Mouse (Mus musculus) 3134 (cell line): ENCODE measurements around the gene Dohh.

Experiments
- DNase-seq: peaks from one replicate; pipeline ENCODE4 v3.0.0-alpha.2; 2011; ENCODE audit warnings: low spot score; ENCODE audit not compliant: insufficient read length; ENCODE audit errors: extremely low read depth

Dohh gene

GRCm38 (mm10) chr10:81383802-81384604, at the start of gene Dohh, which contains the start of gene Gm48551:
Gene Dohh, plus strand, starts transcription at chr10:81384428.
Gene Gm48551, plus strand, starts transcription at chr10:81384466.
- DNase-seq: peak; percentile 99

DNA sequence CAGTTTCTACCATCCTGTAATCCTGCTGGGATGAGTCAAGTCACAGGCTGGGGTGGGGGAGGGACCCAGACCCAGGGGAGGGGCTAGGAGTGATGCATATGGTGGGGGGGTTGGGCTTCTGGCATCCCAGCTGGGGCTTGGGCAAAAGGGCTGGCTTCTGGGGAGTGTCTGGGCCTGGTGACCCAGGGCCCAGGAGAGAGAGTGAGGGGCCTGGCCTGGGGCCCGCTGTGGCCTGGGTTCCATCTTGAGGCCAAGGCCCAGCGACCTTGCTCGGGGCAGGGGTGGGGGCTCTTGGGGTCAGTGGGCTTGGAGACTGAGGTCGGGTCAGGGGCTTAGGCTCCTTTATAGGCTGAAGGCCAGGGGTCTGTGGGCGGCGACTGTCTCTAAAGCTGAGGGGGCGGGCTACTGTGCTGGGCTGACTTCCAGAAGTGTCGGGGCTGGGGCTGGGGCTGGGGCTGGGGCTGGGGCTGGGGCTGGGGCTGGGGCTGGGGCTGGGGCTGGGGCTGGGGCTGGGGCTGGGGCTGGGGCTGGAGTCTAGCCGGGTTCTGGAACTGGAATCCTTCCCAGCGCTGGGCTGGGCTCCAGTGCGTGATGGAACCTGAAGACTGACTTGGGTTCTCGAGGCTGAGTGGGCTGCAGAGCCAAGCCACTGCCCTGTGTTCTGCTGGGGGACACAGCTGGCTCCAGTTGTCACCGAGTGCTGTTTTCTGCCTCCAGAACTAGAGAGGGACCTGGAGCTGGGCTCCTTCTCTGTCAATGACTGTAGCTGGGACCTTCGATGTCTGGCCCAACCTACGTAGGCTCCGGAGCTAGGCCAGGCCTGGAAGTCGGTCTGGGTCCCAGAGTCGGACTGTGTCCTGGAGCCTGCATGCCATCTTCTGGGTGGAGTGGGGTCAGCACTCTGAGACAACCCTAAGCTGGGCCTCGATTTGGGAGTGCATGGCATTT, 48.6 kb upstream of the Dohh start:
- DNase-seq: no peak

- DNase-seq: no peak
Measured at GRCm38 (mm10) chr10:81336558-81336957, 47.7 kb upstream of the Dohh start.

GRCm38 (mm10) chr10:81340551-81341332, 43.5 kb upstream of the Dohh start:
- no peak for DNase-seq

- DNase-seq: peak; percentile 60
Measured at GRCm38 (mm10) chr10:81341333-81341949, 42.8 kb upstream of the Dohh start.

DNA sequence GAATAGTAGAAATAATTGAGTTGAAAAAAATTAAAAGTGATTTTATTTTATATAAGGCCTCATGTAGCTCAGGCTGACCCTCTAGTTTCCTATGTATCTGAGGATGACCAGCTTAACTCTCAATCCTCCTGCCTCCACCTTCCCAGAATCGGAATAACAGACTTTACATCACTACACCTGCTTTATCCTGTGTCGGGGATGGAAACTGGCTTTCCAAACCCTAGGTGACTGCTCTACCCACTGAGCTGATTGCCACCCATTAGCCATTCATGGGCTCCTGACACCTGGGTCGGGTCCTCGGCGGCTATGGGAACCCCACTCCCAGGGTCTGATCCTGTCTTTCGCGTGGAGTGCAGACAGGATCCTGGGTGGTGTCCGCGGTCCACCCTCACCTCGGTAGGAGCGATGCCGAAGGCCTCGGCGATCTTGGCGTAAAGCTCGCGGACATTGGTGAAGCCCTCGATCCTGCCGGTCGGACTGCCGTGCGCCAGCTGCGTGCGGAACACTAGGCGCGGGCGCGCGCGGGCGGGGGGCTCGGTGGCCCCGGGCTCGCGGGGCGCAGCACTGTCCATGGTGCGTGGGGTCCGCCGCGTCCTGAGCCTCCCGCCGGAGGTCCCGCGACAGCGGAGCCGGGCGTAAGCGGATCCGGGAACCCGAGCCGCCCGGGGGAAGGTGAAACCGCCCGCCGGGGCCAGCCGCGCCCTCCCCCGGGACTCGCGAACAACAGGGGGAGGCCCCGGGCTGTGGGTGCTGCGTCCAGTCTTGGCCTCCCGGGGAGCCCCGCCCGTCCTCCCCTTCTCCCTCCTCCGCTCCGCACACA, 41.3 kb upstream of the Dohh start, which contains the start of gene Gipc3:
Gipc3 (minus strand) TSS at position 581 of the 820 bp plus-strand sequence.
- DNase-seq: no peak

DNA sequence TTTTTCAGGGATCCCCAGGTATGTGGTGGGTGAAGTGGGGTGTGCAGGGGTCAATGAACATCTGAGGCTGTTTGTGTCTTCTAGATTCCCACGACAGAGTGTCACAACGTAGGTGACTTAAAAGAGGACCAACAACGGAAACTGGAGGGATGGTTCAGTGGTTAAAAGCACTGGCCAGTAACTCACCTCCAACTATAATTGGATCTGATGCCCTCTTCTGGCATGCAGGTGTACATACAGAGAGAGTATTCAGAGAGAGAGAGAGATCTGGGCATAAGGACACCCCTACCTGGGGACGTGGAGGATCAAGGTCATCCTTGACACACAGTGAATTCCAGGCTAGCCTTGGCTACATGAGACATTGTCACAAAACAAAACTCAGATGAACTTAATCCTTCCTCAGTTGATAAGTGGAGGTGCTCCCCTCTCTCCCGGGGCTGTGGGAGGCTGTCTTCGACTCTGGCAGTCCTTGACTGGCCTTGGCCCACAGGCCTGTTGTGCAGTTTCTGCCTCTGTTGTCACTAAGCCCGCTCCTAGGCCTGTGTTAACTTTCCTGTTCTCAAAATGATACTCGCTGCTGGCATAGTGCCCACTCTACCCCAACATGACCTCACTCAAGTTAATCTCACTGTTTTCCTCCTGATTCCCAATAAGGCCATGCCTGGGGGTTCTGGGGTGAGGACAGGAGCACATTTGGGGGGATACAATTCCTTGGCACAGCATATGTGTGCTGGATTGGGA, 39.6 kb upstream of the Dohh start:
- no peak for DNase-seq

GRCm38 (mm10) chr10:81345162-81345534, 39.1 kb upstream of the Dohh start:
- DNase-seq: no peak

DNA sequence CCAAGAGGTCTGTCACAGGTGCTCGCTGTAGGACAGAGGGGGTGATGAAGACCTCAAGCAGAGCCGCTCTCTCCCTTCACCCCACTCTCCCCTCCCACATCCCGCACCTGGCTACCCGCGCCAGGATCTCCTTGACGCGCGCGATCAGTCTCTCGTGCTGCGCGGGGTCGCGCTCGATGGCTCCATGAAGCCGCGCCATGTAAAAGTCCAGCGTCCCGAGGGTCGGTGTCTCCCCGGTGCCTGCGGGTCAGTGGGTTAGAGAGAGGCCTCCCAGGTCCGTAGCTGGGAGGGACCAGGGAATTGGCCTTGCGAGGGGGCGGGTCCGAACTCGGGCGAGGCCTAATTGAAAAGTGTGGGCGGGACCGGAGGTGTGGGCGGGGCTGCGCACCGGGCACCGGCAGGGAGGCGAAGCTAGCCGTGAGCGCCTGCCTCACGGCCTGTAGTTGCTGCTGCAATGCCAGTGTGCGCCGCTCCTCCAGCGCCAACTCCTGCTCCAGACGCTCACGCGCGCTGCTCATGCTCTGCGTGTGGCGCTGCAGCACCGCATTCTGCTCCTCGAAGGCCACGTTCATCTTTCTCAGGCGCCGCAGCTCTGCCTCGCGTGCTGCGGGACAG, 37.7 kb upstream of the Dohh start:
- no peak for DNase-seq

- peak; percentile 72 for DNase-seq
Measured at GRCm38 (mm10) chr10:81349146-81349545, 35.1 kb upstream of the Dohh start.

DNA sequence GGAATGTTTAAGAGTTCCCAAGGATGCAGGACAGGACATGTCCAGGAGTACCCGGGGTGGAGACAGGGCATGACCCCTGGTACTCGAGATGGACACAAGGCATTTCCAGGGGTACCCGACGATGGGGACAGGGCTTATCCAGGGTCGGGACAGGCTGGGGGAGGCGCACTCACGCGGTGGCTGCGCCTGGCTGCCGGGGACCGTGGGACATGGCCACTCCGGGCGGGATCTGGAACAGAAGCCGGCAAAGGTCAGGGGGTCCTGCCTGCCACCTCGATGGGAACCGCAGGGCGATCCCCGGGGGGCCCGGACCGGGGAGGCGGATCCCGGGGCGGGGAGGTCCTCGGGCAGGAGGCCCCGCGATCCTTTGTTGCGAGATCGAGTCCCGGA, 34.3 kb upstream of the Dohh start:
- DNase-seq: no peak

GRCm38 (mm10) chr10:81350351-81351063, 33.7 kb upstream of the Dohh start, which contains the start of gene Hmg20b:
Gene Hmg20b, minus strand, starts transcription at chr10:81350480.
- peak; percentile 100 for DNase-seq

DNA sequence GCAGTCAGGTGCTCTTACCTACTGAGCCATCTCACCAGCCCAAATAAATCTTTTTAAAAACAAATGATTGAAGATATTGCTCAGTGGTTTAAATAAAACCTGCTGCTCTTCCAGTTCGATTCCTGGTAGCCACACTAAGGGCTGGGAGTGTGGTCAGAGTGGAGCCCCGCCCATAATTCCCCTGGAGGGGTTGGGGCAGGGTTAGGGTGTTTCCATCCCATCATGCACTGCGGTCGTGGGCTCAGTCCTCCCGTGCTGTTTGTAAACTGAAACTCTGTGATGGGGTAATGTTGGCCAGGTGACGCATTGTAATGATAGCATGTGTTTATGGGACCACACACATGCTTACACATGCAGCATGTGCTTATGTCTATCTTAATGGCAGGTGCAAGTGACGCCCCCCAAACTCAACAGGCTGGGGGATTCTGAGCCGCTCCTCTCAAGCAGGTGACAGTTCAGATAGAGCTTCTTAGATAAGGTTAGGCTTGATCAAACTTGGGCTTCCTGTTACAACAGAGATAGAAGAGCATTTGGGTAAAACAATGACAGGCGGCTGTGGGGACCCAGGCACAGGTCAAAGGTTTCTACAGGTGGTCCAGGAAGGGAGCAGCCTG, 32.4 kb upstream of the Dohh start:
- no peak for DNase-seq

- DNase-seq: no peak
Measured at GRCm38 (mm10) chr10:81354738-81355477, 29.3 kb upstream of the Dohh start.

DNA sequence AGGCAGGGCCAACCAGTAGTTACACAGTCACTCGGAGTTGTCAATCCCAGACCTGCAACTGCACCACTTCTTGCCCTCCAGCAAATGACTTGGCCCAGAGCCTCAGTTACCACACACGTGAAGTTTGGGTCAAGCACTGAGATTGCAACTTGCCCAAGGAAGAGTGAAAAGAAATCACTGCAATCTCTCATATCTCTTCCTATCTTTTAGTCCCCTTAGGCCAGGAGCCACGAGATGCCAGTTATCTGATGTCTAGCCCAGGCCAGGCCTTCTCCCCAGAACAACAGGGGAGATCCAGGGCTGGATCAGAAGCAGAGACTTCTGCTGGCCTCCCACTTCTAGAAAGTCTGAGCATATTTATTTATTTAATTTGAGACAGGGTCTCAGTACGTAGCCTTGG, 28.7 kb upstream of the Dohh start:
- DNase-seq: no peak

DNA sequence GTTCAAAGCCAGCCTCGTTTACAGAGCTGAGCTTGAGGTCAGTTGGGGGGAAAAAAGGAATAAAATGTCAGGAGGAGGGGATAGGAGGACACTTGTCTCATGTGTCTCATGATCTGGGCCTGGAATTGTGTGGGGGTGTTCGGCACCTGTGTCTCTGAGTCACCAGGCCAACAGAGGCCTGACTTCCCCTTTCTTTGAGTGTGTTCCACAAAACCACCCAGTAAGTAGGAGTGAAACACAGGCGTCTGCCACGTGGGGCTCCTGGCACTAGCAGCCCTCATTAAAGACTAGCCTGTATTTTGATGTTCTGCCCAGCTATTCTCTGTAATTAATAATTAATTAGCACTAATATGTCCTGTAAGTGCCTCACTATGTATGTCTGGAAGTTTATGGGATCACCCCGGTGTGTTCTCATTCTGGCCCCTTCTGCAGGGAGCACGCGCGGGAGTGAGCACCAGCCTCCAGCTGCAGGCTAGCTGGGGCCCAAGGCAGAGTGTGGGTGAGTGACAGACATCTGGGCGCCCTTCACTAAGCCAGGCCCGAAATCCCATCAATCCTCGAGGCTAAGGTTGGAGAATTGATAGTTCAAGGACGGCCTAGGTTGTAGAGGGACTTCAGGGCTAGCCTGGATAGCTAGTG, 27.8 kb upstream of the Dohh start:
- no peak for DNase-seq
